Mouse (Mus musculus): ENCODE results near the gene Gabrr2.

The Gabrr2 gene

GRCm38 (mm10) chr4:33062981-33063380 lies at the start of gene Gabrr2:
Gene Gabrr2 (plus strand): TSS chr4:33062999.
- no peak for DNase-seq (ENCODE audit: low read depth, low spot score)

DNA sequence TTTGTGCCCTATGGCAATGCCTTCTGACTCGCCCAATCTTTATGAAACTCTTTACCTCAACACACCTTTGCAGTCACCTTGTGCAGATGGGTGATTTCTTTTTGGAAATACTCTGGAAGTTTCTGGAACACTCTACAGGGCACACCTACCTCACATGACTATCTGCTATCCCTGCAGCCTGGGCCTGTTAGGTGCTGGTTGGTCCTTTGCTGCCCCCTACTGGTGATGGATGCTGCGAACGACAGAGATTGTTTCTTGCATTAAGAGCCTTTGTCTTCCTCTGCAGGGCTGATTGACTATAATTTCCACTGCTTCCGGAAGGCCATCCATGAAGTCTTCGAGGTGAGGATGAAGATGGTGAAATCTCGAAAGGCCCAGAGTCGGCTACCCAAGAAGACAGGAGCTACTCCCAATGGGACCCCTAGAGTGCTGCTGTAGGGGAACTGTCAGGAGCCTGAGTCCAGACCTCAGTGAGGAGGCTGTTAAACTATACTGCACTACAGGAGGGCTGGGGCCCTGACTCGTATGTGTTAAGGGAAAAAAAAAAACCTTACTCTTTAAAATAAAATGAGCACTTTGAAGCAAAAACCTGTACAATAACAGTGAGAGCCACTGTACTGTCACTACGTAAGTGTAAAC lies 44.3 kb upstream of the Gabrr2 start:
- no peak for DNase-seq (ENCODE audit: low read depth, low spot score)

DNA sequence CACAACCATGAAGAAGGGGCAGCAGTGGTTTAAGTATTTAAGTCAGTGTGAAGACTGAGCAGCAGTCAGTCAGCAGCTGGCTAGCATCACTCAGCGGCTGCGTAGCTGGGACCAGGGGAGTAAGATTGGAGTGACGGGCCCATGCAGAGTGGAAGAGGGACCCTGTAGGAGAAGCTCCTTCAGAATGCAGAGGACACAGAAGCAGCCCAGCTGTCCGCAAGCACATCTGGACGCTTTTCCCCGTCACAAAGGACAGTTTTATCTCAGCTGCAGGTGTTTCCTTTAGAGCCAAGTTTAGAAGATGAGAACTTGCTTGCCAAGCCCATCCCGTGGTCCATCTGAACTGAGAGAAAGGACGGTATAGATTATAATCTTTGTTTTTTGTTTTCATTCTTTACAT lies 38.4 kb upstream of the Gabrr2 start:
- DNase-seq (ENCODE audit: low read depth, low spot score), result no peak

DNA sequence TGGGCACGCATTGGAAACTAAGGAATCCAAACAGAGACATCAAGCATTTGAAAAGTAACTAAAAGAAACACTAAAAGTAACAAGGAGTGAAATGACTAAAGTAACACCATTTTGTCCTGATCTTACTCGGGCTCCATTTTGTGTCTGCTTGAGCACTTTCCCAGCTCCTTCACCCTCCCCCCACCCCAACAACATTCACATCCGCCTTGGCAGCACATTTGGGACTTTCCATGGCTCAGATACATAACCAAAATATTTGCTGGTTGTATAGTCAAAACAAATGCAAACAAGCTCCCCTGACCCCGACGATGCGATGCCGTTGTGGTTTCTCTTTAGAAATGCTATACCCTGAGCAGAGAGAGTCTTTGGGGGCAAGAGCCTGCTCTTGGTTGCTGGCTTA lies 33.7 kb upstream of the Gabrr2 start:
- DNase-seq (ENCODE audit: low read depth, low spot score), result no peak

DNA sequence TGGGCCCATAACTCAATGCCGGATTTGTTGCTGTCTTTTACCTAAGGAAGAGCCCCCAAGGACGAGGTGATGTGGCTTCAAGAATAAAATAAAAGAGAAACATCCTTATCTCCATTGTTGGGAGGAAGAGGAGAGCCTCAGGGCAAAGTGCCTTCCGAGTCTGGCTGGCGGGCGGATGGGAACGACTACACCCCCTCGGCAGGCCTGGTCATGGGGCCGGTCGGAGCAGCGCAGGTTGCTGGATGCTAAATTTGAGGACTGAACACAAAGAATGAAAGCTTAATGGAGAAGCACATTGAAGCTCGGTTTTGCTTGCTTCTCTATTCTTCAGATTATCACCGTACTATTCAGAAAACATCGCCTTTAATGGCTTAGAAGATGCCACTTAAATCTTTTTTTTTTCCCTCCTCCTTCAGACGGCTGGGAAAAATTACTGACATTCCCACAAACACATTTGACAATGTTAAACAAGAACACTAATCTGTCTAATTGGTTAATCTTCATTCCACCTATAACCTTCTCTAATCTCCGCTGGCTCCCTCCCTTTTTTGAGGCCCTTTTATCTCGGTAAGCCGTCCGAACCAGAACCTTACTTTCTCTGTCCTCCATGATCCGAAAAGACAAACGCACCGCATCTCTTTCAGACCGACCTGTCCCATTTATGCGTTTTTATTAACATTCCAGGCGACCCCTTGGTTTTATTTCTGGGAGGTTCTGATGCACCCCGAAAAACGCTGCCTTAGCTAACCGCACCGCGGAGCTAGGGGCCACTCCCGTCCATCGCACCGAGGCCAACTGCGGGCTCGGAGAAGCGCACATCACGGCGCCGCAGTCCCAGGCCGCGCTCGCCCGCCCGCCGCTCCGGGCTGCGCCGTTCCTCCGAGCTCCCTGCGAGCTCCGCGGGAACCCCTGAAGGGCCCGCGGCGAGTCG lies 32.3 kb upstream of the Gabrr2 start:
- DNase-seq (ENCODE audit: low read depth, low spot score), result peak; percentile 9

DNA sequence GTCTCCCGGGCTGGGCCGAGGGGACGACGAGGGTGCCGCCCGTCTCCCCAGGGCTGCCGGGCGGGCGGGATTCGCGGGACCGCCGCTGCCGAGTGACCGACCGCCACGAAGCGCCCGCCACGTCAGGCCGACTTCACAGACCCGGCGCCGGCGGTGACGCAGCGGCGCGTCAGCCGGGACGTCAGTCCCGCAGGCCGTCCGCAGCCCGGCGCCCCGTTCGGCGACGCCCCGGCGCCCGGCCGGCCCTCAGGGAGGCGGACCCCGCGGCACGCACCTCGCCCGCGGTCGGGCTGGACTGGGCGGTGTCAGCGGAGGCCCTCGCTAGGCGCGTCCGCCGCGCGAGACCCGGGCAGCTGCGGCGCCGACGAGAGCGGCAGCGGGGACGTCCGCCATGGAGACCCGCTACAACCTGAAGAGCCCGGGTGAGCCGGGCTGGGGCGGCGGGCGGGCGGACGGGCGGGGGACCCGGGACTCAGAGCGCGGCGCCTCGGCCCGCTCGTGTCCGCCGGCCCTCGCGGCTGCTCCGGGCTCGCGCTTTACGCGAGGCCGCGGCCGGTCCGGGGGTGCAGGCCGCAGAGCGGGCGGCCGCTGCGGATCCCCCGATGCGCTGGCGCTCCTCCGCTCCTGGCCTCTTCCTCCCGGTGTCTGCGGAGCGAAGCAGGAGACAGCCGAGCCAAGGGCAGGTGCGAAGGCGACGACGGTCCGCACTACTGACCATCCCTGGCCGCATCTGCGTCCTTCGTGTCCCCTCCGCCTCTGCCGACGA lies 31.4 kb upstream of the Gabrr2 start, which contains the start of gene Ube2j1:
Gene Ube2j1, plus strand, starts transcription at position 222 of the 766 bp plus-strand sequence.
- DNase-seq (ENCODE audit: low read depth, low spot score), result peak; percentile 34

DNA sequence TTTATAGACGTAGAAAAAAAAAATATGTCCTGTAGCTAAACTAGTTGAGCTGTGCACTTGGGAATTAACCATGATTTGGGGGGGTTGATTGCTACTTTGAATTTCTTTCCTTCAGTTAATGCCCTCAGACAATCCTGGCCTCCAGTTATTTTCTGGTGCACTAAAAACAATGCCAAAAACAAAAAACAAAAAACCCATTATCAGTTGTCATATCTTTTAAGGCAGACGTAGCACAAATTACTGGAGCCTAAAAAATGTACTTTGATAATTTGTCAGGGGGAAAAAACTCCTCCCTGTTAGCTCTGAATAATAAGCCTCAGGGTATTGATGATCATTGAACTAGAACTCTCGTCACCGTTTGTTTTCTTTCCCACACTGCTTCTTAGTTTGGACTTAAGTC lies 30.8 kb upstream of the Gabrr2 start:
- no peak for DNase-seq (ENCODE audit: low read depth, low spot score)

DNA sequence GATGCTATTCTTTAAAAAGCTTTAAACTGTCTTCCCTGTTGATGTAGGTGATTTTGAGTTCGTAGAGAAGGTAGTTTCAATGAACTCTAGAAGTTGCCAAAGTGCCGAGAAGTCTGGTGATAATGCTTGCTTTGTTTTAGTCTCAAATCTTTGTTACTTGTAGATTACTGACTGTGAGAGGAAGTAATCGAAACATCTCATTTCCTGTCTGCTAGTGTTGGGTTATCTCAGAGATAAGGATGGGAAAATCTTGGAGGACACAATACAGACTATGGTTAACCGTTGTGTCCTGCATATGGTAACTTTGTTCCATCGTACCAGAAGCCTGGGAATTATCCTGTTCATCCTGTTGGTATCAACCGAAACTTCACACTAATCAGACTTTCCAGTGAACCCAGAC lies 29.3 kb upstream of the Gabrr2 start:
- no peak for DNase-seq (ENCODE audit: low read depth, low spot score)

- no peak for DNase-seq (ENCODE audit: low read depth, low spot score)
Measured at GRCm38 (mm10) chr4:33039826-33040225, 23.0 kb upstream of the Gabrr2 start.

DNA sequence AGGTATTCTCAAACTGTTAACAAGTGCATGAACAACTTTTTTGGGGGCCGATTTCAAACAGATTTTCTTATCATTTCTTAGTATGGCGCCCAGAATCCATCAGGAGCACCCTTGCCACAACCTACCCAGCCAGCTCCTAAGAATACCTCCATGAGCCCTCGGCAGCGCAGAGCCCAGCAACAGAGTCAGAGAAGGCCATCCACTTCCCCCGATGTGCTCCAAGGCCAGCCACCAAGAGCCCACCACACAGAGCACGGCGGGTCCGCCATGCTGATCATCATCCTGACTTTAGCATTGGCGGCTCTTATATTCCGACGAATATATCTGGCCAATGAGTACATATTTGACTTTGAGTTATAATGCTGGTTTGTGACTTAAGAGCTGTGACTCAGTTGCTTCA lies 13.2 kb upstream of the Gabrr2 start:
- no peak for DNase-seq (ENCODE audit: low read depth, low spot score)

DNA sequence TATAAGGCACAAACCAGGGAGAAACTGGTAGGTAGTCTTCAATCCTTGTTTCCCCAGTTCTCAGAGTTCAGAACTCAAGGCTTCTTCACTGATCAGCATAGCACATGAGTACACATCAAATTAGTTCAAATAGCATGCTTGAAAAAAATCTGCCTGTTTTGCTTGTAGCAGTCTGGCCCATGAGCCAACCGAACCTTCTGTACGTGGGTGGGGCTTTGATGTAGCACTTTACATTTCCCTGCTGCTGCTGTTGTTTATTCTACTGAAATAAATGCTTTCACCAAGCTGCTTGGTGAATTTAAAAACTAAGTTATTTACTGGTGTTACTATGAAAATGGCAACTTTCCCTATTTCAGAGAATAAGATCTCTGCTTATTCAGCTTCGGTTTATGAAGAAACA lies 10.7 kb upstream of the Gabrr2 start:
- no peak for DNase-seq (ENCODE audit: low read depth, low spot score)

DNA sequence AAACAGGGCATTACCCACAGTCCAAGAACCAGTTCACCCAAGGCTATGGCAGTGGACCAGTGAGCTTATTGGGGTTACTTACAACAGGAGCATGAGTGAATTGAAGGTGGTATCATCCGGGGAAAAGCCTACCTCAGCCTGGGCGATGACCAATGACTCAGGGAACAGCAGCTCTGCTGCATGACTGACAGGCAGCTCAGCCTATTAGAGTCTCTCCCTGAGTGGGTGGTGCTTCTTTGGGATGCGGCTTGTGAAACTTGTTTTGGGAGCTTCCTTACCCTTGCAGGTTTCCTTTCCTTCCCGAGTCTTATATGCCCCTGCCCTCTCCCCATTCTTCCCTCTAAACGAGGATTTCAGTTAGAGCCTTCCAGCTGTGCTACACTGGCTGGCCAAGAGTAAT lies 10.1 kb upstream of the Gabrr2 start:
- DNase-seq (ENCODE audit: low read depth, low spot score), result no peak

GRCm38 (mm10) chr4:33054426-33054825 lies 8.4 kb upstream of the Gabrr2 start:
- no peak for DNase-seq (ENCODE audit: low read depth, low spot score)

DNA sequence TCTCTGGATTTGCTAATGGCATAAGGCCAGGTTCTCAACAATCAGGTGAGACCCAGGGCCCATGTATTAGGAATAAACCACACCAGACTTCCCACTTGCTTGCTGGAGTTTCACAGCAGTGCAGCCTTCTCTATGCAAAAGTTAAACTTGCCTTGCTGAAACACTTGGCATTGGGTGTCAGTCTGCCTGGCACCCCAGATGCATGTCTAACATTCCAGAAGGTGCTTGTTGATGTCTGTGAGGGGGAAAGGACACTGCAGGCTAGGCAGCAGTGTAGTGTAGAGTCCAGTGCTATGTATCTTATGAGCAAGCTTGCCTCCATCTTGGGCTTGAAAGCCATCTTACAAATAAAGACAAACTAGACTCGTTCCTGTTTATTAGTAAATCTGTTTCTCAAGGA lies 6.5 kb upstream of the Gabrr2 start:
- no peak for DNase-seq (ENCODE audit: low read depth, low spot score)

- DNase-seq (ENCODE audit: low read depth, low spot score), result no peak
Measured at GRCm38 (mm10) chr4:33057890-33058687, 4.7 kb upstream of the Gabrr2 start.

- DNase-seq (ENCODE audit: low read depth, low spot score), result no peak
Measured at GRCm38 (mm10) chr4:33061158-33061557, 1.6 kb upstream of the Gabrr2 start.

GRCm38 (mm10) chr4:33064986-33065385 lies 2.2 kb downstream of the Gabrr2 start:
- no peak for DNase-seq (ENCODE audit: low read depth, low spot score)

DNA sequence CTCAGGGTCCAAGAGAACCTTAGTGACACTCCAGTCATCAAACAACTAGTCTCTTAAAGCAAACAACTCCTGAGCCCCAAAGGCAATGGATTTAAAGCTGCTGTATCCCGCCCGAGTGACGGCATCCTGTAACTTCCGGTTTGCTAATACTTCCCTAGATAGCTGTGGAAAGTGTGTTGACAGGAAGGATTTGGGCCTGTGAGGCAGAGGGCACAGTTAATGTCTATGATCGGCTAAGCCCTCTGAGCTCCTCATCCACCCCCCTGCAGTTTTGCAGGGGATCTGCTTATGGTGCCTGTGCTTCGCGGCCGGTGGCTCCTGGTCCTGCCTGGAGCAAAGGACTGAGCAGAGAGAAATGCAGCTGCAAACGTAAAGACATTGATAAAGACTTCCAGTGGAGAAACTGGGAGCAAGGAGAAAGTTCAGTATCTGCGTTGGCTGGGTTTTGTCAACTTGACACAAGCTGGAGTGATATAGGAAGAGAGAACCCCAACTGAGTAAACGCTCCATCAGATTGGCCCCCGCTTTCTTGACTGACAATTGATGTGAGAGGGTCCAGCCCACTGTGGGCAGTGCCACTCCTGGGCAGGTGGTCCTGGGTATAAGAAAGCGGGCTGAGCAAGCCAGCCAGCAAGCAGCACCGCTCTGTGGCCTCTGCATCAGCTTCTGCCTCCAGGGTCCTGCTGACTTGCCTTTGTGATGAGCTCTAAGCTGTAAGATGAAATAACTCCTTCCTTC lies 3.6 kb downstream of the Gabrr2 start:
- DNase-seq (ENCODE audit: low read depth, low spot score), result no peak

DNA sequence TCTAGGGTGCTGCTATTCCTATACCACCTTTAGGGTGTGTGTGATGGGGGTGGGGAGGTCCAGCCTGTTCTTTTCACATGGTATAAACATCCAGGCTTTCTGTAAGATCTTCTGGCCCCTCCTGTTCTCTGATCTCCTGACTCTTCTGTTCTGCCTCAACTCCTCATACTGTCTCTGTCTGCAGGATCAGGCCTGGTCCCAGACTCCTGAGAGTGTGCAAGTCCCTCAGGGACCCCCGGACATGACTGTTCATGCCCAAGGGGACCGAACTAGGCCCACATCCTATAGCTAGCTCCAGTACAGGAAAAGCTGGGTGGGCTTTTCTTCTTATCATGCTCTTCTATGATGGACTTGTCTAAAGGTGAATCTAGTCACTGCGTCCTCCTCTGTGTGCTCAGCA lies 4.5 kb downstream of the Gabrr2 start:
- no peak for DNase-seq (ENCODE audit: low read depth, low spot score)

GRCm38 (mm10) chr4:33067826-33068225 lies 5.0 kb downstream of the Gabrr2 start:
- DNase-seq (ENCODE audit: low read depth, low spot score), result no peak

- DNase-seq (ENCODE audit: low read depth, low spot score), result no peak
Measured at GRCm38 (mm10) chr4:33068894-33069293, 6.1 kb downstream of the Gabrr2 start.
